Mouse (Mus musculus) limb, embryonic 11.5 days (tissue): ENCODE data around the gene Kank1. TPM values are rescaled to one million over a fixed set of nuclear protein-coding genes. Genes with fewer than 3 reads are reported as not detected.
"Not testable (repeated sequence)": the region's sequence is repeated elsewhere in the genome, so short reads cannot be mapped to it uniquely, and the experiment has no call there.

Experiments
- ATAC-seq: fragments of 200-750 bp; cut with Nextera tagmentation; 2 replicates; pipeline ENCODE4 v1.8.0; 2017; ENCODE audit warnings: low read depth; ENCODE audit not compliant: insufficient number of reproducible peaks, low FRiP score, low TSS enrichment
- DNase-seq: peaks from one replicate; pipeline ENCODE4 v3.0.0-alpha.2; 2015; ENCODE audit warnings: low spot score
- H3K27ac ChIP-seq: fragments of 300-500 bp; sonication (generic); replicated peaks from 2 replicates; pipeline ENCODE4 v1.5.1; 2014; ENCODE audit warnings: low read depth, mild to moderate bottlenecking, low read length
- H3K27me3 ChIP-seq: fragments of 300-500 bp; sonication (generic); 2 replicates; pipeline ENCODE4 v1.6.1; 2014; ENCODE audit warnings: mild to moderate bottlenecking, low read length, mixed read lengths; ENCODE audit not compliant: control insufficient read depth, insufficient read depth
- H3K36me3 ChIP-seq: fragments of 300-500 bp; sonication (generic); 2 replicates; pipeline ENCODE4 v1.6.1; 2014; ENCODE audit warnings: mild to moderate bottlenecking, low read length, moderate library complexity, mixed read lengths; ENCODE audit not compliant: control insufficient read depth, insufficient read depth
- H3K4me1 ChIP-seq: fragments of 300-500 bp; sonication (generic); 2 replicates; pipeline ENCODE4 v1.6.1; 2014; ENCODE audit warnings: low read length, mixed read lengths; ENCODE audit not compliant: control insufficient read depth, insufficient read depth
- H3K4me2 ChIP-seq: fragments of 300-500 bp; sonication (generic); 2 replicates; pipeline ENCODE4 v1.6.1; 2014; ENCODE audit warnings: low read depth, mild to moderate bottlenecking, moderate library complexity; ENCODE audit not compliant: severe bottlenecking
- H3K4me3 ChIP-seq: fragments of 300-500 bp; sonication (generic); 2 replicates; pipeline ENCODE4 v1.5.1; 2014; ENCODE audit warnings: low read depth, low read length
- H3K9ac ChIP-seq: fragments of 300-500 bp; sonication (generic); 2 replicates; pipeline ENCODE4 v1.6.1; 2014; ENCODE audit warnings: mild to moderate bottlenecking, low read length
- H3K9me3 ChIP-seq: fragments of 300-500 bp; sonication (generic); 2 replicates; pipeline ENCODE4 v1.6.1; 2016; ENCODE audit warnings: low read length; ENCODE audit not compliant: control insufficient read depth
- WGBS: fragments of 180-500 bp; shearing (Covaris S2); extraction: QIAGEN DNeasy Blood & Tissue Kit; methylation state at CpG from one replicate; pipeline ENCODE4 v1.1.7; 2014; 5-methylcytosine and 5-hydroxymethylcytosine counted together
- polyA plus RNA-seq: library from polyadenylated mRNA; unstranded; fragments of >200 nt; fragmentation: Nextera tagmentation; extraction: Ambion mirVana; gene quantifications from 2 replicates; pipeline ENCODE4 v1.2.1, GENCODE M21; 2014

Gene Kank1
- polyA plus RNA-seq, 1 experiment from 2014 or later: 41.7 TPM

DNA sequence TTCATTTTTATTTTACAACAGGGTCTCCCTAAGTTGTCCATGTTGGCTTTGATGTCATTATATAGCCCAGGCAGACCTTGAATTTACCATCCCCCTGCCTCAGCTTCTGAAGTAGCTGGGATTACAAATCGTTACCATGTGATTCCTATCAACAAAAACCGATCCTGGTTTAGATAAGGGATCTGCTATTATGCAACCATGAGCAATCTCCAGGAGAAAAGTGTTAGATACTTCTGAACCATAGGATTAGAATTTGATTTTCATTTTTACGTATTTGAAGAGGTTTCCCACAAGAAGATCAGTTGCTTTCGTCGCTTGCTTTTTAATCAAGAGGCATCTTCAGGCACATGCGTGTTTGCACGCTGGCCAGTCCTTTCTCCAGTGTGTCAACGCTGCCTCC lies 224.0 kb downstream of the Kank1 start:
- no peaks in the 10 kb centered on the region for H3K9me3 ChIP-seq
- no peaks in the 10 kb centered on the region for H3K36me3 ChIP-seq
- no peak overlapping the region for H3K9ac ChIP-seq
- ATAC-seq (no peak), DNase-seq (no peak)
- H3K4me2 ChIP-seq: no peak overlapping the region
- H3K4me3 ChIP-seq: no peak overlapping the region
- H3K4me1 ChIP-seq: no peaks in the 10 kb centered on the region
- H3K27me3 ChIP-seq: no peaks in the 10 kb centered on the region
- no peak overlapping the region for H3K27ac ChIP-seq
- WGBS: 92% methylated on average over 8 of the region's 8 CpGs

DNA sequence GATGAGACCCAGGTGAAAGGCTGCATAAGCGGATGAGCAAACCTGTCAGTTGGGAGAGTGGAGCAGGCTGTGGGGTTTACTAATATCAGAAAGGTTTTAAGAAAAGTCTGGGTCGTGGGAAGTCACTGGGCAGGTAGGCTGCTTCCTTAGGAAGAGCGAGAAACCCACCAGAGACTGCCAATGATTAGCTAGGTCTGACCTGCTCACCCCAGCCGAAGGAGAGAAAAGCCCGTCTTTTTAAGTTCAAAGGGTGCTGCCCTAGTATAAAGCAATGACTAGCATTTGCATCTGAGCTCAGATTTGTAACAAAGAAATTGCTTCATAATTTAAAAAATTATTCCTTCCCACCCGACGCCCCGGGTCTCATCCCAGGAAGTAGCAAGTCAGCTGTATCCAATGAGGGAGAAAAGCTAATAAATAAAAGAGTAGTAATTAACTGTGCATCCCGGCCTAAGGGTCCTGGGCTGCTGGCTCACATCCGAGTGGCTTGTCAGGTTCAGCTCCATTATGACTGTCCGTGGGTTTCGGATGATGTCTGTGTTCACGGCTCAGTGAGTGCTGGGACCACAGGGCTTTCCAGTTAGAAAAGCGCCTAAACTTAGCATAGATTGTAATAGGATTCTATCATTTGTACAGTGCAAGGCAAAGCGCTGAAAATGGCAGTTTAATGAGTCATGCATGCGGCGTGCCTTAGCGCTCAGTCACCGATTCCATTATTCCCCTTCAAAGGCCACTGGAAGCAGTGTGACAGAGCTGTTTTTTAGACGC lies 225.0 kb downstream of the Kank1 start:
- no peak overlapping the region for H3K27ac ChIP-seq
- ATAC-seq (no peak), DNase-seq (no peak)
- H3K9ac ChIP-seq: no peak overlapping the region
- H3K4me2 ChIP-seq: no peak overlapping the region
- no peaks in the 10 kb centered on the region for H3K27me3 ChIP-seq
- no peaks in the 10 kb centered on the region for H3K4me1 ChIP-seq
- no peaks in the 10 kb centered on the region for H3K9me3 ChIP-seq
- 69% methylated on average over 20 of the region's 20 CpGs for WGBS
- H3K36me3 ChIP-seq: no peaks in the 10 kb centered on the region
- no peak overlapping the region for H3K4me3 ChIP-seq

DNA sequence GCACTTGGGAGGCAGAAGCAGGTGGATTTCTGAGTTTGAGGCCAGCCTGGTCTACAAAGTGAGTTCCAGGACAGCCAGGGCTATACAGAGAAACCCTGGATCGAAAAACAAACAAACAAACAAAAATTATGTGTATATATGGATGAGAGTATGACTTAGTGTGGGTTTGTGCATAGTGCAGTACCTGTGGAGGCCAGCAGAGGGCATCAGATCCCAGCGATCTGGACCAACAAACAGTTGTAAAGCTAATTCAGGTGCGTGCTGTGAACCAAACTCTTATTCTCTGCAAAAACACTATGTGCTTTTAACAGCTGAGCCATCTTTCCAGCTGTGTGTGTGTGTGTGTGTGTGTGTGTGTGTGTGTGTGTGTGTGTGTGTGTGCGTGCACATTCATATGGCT lies 239.0 kb downstream of the Kank1 start:
- not testable (repeated sequence) for H3K9me3 ChIP-seq, H3K4me3 ChIP-seq, ATAC-seq, H3K4me2 ChIP-seq, H3K9ac ChIP-seq, H3K27ac ChIP-seq, H3K4me1 ChIP-seq, H3K36me3 ChIP-seq, H3K27me3 ChIP-seq
- DNase-seq: peak; percentile 30
- 71% methylated on average over 4 of the region's 4 CpGs for WGBS

DNA sequence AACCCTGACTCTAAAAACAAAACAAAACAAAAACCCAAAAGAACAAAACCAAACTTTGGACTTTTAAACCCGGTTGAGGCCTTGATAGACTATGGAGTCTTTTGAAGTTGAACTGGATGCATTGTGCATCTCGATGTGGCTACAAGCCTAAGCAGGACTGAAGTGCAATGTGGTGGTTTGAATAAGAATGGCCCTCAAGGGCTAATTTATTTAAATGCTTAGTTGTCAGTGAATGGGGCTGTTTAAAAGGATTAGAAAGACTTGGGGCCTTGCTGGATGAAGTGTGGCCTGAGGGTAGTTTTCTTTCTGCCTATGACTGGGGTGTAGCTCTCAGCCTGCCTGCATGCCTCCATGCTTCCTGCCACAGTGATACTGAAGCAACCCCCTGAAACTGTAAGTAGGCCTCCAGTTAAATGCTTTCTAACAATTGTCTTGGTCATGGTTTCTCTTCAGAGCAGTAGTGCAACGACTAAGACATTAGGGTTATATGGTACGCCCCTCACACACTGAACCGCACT lies 242.4 kb downstream of the Kank1 start:
- H3K4me3 ChIP-seq: no peak overlapping the region
- no peaks in the 10 kb centered on the region for H3K4me1 ChIP-seq
- H3K9ac ChIP-seq: no peak overlapping the region
- WGBS: 84% methylated on average over 5 of the region's 5 CpGs
- ATAC-seq (no peak), DNase-seq (no peak)
- no peak overlapping the region for H3K4me2 ChIP-seq
- H3K36me3 ChIP-seq: no peaks in the 10 kb centered on the region; the same call in 1 of the 2 replicates
- no peaks in the 10 kb centered on the region for H3K9me3 ChIP-seq
- H3K27me3 ChIP-seq: no peaks in the 10 kb centered on the region
- no peak overlapping the region for H3K27ac ChIP-seq

DNA sequence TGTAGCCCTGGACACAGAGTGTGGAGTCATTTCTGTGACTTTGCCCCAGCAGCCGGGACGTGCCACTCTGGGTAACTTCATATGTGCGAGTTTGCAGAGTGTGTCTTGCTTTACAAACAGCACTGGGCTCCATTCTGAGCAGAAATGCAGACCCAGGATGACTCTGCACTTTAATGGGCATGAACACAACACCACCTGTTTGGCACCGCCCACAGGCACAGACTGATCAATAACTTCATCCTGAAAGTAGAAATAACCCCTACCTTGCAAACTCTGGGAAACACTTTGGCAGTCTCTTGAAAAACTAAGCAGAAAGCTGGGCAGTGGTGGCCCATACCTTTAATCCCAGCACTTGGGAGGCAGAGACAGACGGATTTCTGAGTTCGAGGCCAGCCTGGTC lies 244.0 kb downstream of the Kank1 start:
- Histone ChIP-seq H3K9me3 (no peaks in the 10 kb centered on the region), H3K27me3 (0 out of 2 replicates have a peak, but pooled peaks cover under 1% of the 10 kb centered on the region), H3K4me2 (no peak overlapping the region), H3K36me3 (no peaks in the 10 kb centered on the region), H3K9ac (no peak overlapping the region), H3K27ac (no peak overlapping the region), H3K4me3 (no peak overlapping the region), H3K4me1 (no peaks in the 10 kb centered on the region)
- WGBS: 87% methylated on average over 6 of the region's 6 CpGs
- no peak for ATAC-seq
- DNase-seq: no peak

Other genes with a start within 250 kb of the Kank1 start
- 1.6 and 1.9 TPM in 2 replicates for gene Dock8, start 237.4 kb upstream of the Kank1 start, polyA plus RNA-seq